Mouse (Mus musculus) midbrain, embryonic 16.5 days (tissue): ENCODE results near the gene Siae. TPM values are rescaled to one million over a fixed set of nuclear protein-coding genes. Genes with fewer than 3 reads are reported as not detected.

ENCODE experiments used
- ATAC-seq: fragments of 200-750 bp; cut with Nextera tagmentation; 2 replicates; pipeline ENCODE4 v1.8.0; 2017; ENCODE audit warnings: moderate TSS enrichment
- H3K27ac ChIP-seq: fragments of 300-500 bp; sonication (generic); 2 replicates; pipeline ENCODE4 v1.5.1; 2014; ENCODE audit warnings: mild to moderate bottlenecking, low read length, mixed read lengths
- H3K27me3 ChIP-seq: fragments of 300-500 bp; sonication (generic); 2 replicates; pipeline ENCODE4 v1.6.1; 2014; ENCODE audit warnings: low read depth, low read length, mixed read lengths; ENCODE audit not compliant: control insufficient read depth, insufficient read depth
- H3K36me3 ChIP-seq: fragments of 300-500 bp; sonication (generic); 2 replicates; pipeline ENCODE4 v1.6.1; 2014; ENCODE audit warnings: mild to moderate bottlenecking, low read length, moderate library complexity, mixed read lengths; ENCODE audit not compliant: control insufficient read depth, insufficient read depth
- H3K4me1 ChIP-seq: fragments of 300-500 bp; sonication (generic); 2 replicates; pipeline ENCODE4 v1.6.1; 2014; ENCODE audit warnings: mild to moderate bottlenecking, low read length, mixed read lengths; ENCODE audit not compliant: control insufficient read depth, insufficient read depth
- H3K4me2 ChIP-seq: fragments of 300-500 bp; sonication (generic); 2 replicates; pipeline ENCODE4 v1.6.1; 2014; ENCODE audit warnings: mild to moderate bottlenecking, low read length, mixed read lengths
- H3K4me3 ChIP-seq: fragments of 300-500 bp; sonication (generic); 2 replicates; pipeline ENCODE4 v1.5.1; 2014; ENCODE audit warnings: low read depth, mild to moderate bottlenecking, low read length, moderate library complexity, mixed read lengths
- H3K9ac ChIP-seq: fragments of 300-500 bp; sonication (generic); 2 replicates; pipeline ENCODE4 v1.6.1; 2014; ENCODE audit warnings: low read depth, low read length, mixed read lengths
- H3K9me3 ChIP-seq: fragments of 300-500 bp; sonication (generic); replicated peaks from 2 replicates; pipeline ENCODE4 v1.6.1; 2014; ENCODE audit warnings: mild to moderate bottlenecking, low read length, mixed read lengths; ENCODE audit not compliant: control insufficient read depth, poor library complexity, severe bottlenecking
- WGBS: fragments of 180-500 bp; shearing (Covaris S2); extraction: QIAGEN DNeasy Blood & Tissue Kit; methylation state at CpG from one replicate; pipeline ENCODE4 v1.1.7; 2014; 5-methylcytosine and 5-hydroxymethylcytosine counted together
- polyA plus RNA-seq: library from polyadenylated mRNA; unstranded; fragments of >200 nt; fragmentation: Nextera tagmentation; extraction: Ambion mirVana; gene quantifications from 2 replicates; pipeline ENCODE4 v1.2.1, GENCODE M21; 2015

The Siae gene
- polyA plus RNA-seq, 1 experiment from 2014 or later, result 13.8 TPM

GRCm38 (mm10) chr9:37563805-37564204 is 8.3 kb downstream of the Siae start:
- no peaks in the 10 kb centered on the region for H3K36me3 ChIP-seq
- no peak overlapping the region for H3K27ac ChIP-seq
- H3K9me3 ChIP-seq, result no peaks in the 10 kb centered on the region
- no peak overlapping the region for H3K4me3 ChIP-seq
- H3K9ac ChIP-seq, result no peak overlapping the region
- peaks cover 4% of the 10 kb centered on the region for H3K4me1 ChIP-seq
- no peak overlapping the region for H3K4me2 ChIP-seq
- WGBS, result 45% methylated on average over 1 of the region's 1 CpGs
- no peak for ATAC-seq
- H3K27me3 ChIP-seq, result no peaks in the 10 kb centered on the region

GRCm38 (mm10) chr9:37567019-37567418 is 11.5 kb downstream of the Siae start:
- Histone ChIP-seq H3K4me2 (no peak overlapping the region), H3K4me1 (peaks cover 4% of the 10 kb centered on the region), H3K36me3 (no peaks in the 10 kb centered on the region), H3K27ac (no peak overlapping the region), H3K9ac (no peak overlapping the region), H3K4me3 (no peak overlapping the region), H3K27me3 (no peaks in the 10 kb centered on the region), H3K9me3 (no peaks in the 10 kb centered on the region)
- 85% methylated on average over 2 of the region's 2 CpGs for WGBS
- no peak for ATAC-seq

- no peak for ATAC-seq
- Histone ChIP-seq H3K4me2 (no peak overlapping the region), H3K9ac (no peak overlapping the region), H3K36me3 (no peaks in the 10 kb centered on the region), H3K27ac (no peak overlapping the region), H3K27me3 (no peaks in the 10 kb centered on the region), H3K9me3 (no peaks in the 10 kb centered on the region), H3K4me3 (no peak overlapping the region), H3K4me1 (peaks cover 4% of the 10 kb centered on the region)
- 52% methylated on average over 5 of the region's 5 CpGs for WGBS
Observed at GRCm38 (mm10) chr9:37567454-37567853, 12.0 kb downstream of the Siae start.

DNA sequence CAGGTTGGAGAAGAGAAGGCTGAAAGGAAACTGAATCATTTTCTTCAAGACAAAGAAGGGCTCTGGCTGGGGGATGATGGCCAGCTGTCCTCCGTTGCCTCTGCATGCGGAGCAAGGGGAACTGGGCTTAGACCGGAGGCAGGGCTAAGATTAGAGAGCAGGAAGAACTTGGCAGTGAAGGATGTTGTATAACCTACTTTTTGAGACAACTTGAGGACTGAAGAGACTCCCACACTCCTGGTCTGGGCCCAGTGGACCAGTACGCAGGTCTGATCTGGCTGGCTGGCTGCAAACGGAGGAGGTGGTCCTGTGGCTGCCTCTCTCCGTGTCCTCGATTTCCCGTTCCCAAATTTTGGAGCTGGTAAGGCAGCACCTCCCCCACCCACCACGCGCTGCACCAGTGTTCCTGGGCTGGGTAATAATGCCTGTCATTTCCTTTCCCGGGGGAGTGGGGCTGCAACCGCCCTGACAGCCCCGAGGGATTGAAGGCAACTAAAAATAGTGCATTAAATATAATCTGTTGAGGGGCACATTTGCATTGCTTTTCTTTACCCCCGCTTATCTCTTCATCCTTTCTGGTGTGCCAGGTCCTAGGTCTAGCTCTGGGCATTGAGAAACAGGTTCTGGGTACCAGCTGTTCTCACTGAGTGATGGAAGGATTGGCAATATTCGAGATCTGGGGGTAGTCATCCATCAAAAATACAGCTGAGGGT is 12.6 kb downstream of the Siae start:
- Histone ChIP-seq H3K9ac (no peak overlapping the region), H3K27ac (no peak overlapping the region), H3K4me2 (no peak overlapping the region), H3K4me3 (no peak overlapping the region), H3K27me3 (no peaks in the 10 kb centered on the region), H3K9me3 (no peaks in the 10 kb centered on the region), H3K4me1 (peaks cover 4% of the 10 kb centered on the region), H3K36me3 (no peaks in the 10 kb centered on the region)
- WGBS, result 53% methylated on average over 15 of the region's 15 CpGs
- ATAC-seq, result peak; percentile 54

GRCm38 (mm10) chr9:37568605-37569214 is 13.2 kb downstream of the Siae start:
- Histone ChIP-seq H3K9ac (no peak overlapping the region), H3K4me1 (peaks cover 4% of the 10 kb centered on the region), H3K36me3 (no peaks in the 10 kb centered on the region), H3K9me3 (no peaks in the 10 kb centered on the region), H3K27me3 (no peaks in the 10 kb centered on the region), H3K27ac (no peak overlapping the region), H3K4me3 (no peak overlapping the region), H3K4me2 (no peak overlapping the region)
- no peak for ATAC-seq
- 43% methylated on average over 4 of the region's 4 CpGs for WGBS

- Histone ChIP-seq H3K27ac (no peak overlapping the region), H3K4me1 (peaks cover 4% of the 10 kb centered on the region), H3K36me3 (no peaks in the 10 kb centered on the region), H3K9me3 (no peaks in the 10 kb centered on the region), H3K4me3 (no peak overlapping the region), H3K27me3 (no peaks in the 10 kb centered on the region), H3K9ac (no peak overlapping the region), H3K4me2 (no peak overlapping the region)
- no peak for ATAC-seq
- WGBS, result 83% methylated on average over 2 of the region's 2 CpGs
Observed at GRCm38 (mm10) chr9:37569231-37569835, 13.8 kb downstream of the Siae start.

GRCm38 (mm10) chr9:37572204-37572876 is 16.8 kb downstream of the Siae start:
- 66% methylated on average over 3 of the region's 3 CpGs for WGBS

DNA sequence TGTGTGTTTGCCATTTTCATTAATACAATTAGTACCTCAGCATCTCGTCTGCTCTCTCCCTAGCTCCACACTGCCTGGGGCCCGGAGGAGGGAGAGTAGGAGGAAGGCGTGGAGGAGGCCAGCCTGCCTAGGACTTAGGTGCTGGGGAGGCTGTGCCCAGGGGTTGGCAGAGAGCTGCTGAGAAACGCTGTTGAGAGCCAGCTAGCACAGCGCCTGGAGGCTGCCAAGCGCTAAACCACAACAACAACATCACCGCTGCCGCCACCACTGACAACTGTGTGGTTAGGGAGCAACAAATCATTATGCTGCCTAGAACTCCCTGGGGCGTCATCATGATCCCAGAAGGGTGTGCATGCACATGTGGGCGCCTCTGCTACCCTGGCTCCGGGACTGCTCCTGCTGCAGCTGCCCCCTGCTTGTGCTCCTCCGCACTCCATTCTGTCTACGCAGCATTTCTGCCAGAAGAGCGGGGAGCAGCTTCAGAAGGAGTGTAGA is 21.0 kb downstream of the Siae start:
- no peaks in the 10 kb centered on the region for H3K9me3 ChIP-seq
- H3K36me3 ChIP-seq, result no peaks in the 10 kb centered on the region
- peak overlapping the region; percentile 13; the same call in 1 of the 2 replicates for H3K4me3 ChIP-seq
- peak overlapping the region; percentile 45 for H3K4me2 ChIP-seq
- H3K4me1 ChIP-seq, result peaks cover 6% of the 10 kb centered on the region
- peak; percentile 81 for ATAC-seq
- H3K27me3 ChIP-seq, result no peaks in the 10 kb centered on the region
- peak overlapping the region; percentile 25; the same call in 1 of the 2 replicates for H3K9ac ChIP-seq
- WGBS, result 30% methylated on average over 14 of the region's 14 CpGs
- peak overlapping the region; percentile 76 for H3K27ac ChIP-seq

More at GRCm38 (mm10) chr9:37572204-37572876, 16.8 kb downstream of the Siae start:
- no peaks in the 10 kb centered on the region for H3K9me3 ChIP-seq
- no peak overlapping the region for H3K4me2 ChIP-seq
- peaks cover 9% of the 10 kb centered on the region for H3K4me1 ChIP-seq
- no peaks in the 10 kb centered on the region for H3K27me3 ChIP-seq
- no peak for ATAC-seq
- no peaks in the 10 kb centered on the region for H3K36me3 ChIP-seq
- H3K4me3 ChIP-seq, result no peak overlapping the region
- H3K9ac ChIP-seq, result no peak overlapping the region
- no peak overlapping the region for H3K27ac ChIP-seq
